Mouse (Mus musculus): Measurements from ENCODE around the gene Heatr5b.

The Heatr5b gene

GRCm38 (mm10) chr17:78767546-78767945 is 67.6 kb downstream of the Heatr5b start:
- no peak for DNase-seq

- DNase-seq: no peak
These were observed 69.1 kb downstream of the Heatr5b start for GRCm38 (mm10) chr17:78766084-78766483.

GRCm38 (mm10) chr17:78763272-78763671 is 71.9 kb downstream of the Heatr5b start:
- no peak for DNase-seq

GRCm38 (mm10) chr17:78752938-78753655 is 82.1 kb downstream of the Heatr5b start:
- DNase-seq: no peak

GRCm38 (mm10) chr17:78752064-78752463 is 83.1 kb downstream of the Heatr5b start:
- no peak for DNase-seq

- no peak for DNase-seq
These were observed 86.7 kb downstream of the Heatr5b start for GRCm38 (mm10) chr17:78748440-78748839.

- DNase-seq: no peak
These were observed 96.7 kb downstream of the Heatr5b start for GRCm38 (mm10) chr17:78738416-78738815.

GRCm38 (mm10) chr17:78737771-78738170 is 97.4 kb downstream of the Heatr5b start:
- peak; percentile 44 for DNase-seq

GRCm38 (mm10) chr17:78737096-78737495 is 98.1 kb downstream of the Heatr5b start, which contains the start of gene Strn:
Strn (minus strand) TSS chr17:78737196.
- no peak for DNase-seq

- DNase-seq: peak; percentile 100
These were observed 98.6 kb downstream of the Heatr5b start for GRCm38 (mm10) chr17:78736473-78736988.

- no peak for DNase-seq
These were observed 99.3 kb downstream of the Heatr5b start for GRCm38 (mm10) chr17:78735731-78736472.

GRCm38 (mm10) chr17:78734806-78735205 is 100.4 kb downstream of the Heatr5b start:
- no peak for DNase-seq

GRCm38 (mm10) chr17:78732056-78732455 is 103.1 kb downstream of the Heatr5b start:
- DNase-seq: no peak

- DNase-seq: no peak
These were observed 108.3 kb downstream of the Heatr5b start for GRCm38 (mm10) chr17:78726746-78727449.

- no peak for DNase-seq
These were observed 110.6 kb downstream of the Heatr5b start for GRCm38 (mm10) chr17:78724461-78725055.

GRCm38 (mm10) chr17:78721690-78722089 is 113.5 kb downstream of the Heatr5b start:
- DNase-seq: no peak

- DNase-seq: no peak
These were observed 116.1 kb downstream of the Heatr5b start for GRCm38 (mm10) chr17:78719086-78719485.

- DNase-seq: no peak
These were observed 124.9 kb downstream of the Heatr5b start for GRCm38 (mm10) chr17:78710258-78710657.

GRCm38 (mm10) chr17:78708422-78708821 is 126.7 kb downstream of the Heatr5b start:
- DNase-seq: no peak

- no peak for DNase-seq
These were observed 132.2 kb downstream of the Heatr5b start for GRCm38 (mm10) chr17:78702988-78703387.

Data from kidney, postnatal 14 days (tissue).